Mouse (Mus musculus): ENCODE results near the gene Slc6a2. TPM values are rescaled to one million over a fixed set of nuclear protein-coding genes. Genes with fewer than 3 reads are reported as not detected.

Slc6a2 gene
- polyA plus RNA-seq, 1 experiment: 0.07 TPM

DNA sequence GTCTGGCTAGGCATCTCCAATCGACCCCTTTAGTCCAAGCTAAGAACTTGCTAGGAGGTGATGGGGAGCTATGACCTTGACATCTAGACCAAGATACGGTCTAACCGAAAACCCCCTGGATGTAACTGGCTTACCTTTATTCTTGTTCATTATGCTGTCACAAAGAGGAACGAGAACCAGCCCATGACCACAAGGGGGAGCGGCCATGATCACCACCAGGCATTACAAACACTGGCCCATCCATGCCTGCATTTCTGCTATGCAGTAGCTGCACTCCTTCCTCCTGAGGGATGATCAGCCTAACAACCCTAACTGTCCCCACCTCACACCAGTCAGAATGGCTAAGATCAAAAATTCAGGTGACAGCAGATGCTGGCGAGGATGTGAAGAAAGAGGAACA lies 52.3 kb downstream of the Slc6a2 start:
- TF ChIP-seq GATA1 (IDR thresholded peaks at IDR 0.05; ENCODE audit: borderline replicate concordance, low read length) (no peak), FLI1 (IDR thresholded peaks at IDR 0.05; ENCODE audit: low read length) (no peak)
- no peaks in the 10 kb centered on the region for H3K36me3 ChIP-seq (replicated peaks; ENCODE audit: low read length)
- H3K4me3 ChIP-seq (replicated peaks): no peak overlapping the region
- H3K27me3 ChIP-seq (replicated peaks): no peaks in the 10 kb centered on the region
- no peaks in the 10 kb centered on the region for H3K9me3 ChIP-seq
- H3K4me1 ChIP-seq: no peaks in the 10 kb centered on the region

DNA sequence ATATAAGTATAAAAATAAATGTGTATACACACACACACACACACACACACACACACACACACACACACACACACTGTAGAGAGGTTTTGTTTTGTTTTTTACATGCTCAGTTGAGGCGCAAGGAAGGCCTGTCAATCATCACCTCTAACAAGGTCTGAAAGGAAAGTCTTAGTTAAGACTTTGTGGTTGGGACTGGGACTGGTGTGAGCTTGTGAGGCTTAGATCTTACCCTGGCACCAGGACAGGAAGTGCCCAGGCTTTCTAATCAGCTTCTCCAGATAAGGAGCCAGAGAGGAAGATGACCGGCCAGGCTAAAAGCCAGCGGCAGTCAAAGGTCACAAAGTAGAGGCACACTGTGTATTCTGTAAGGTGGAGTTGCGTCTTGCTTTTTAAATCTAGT lies 54.4 kb downstream of the Slc6a2 start:
- Histone ChIP-seq H3K36me3 (replicated peaks; ENCODE audit: low read length) (no peaks in the 10 kb centered on the region), H3K27me3 (replicated peaks) (no peaks in the 10 kb centered on the region), H3K4me1 (no peaks in the 10 kb centered on the region), H3K4me3 (replicated peaks) (no peak overlapping the region), H3K9me3 (no peaks in the 10 kb centered on the region)
- TF ChIP-seq FLI1 (IDR thresholded peaks at IDR 0.05; ENCODE audit: low read length) (no peak), GATA1 (IDR thresholded peaks at IDR 0.05; ENCODE audit: borderline replicate concordance, low read length) (no peak)

DNA sequence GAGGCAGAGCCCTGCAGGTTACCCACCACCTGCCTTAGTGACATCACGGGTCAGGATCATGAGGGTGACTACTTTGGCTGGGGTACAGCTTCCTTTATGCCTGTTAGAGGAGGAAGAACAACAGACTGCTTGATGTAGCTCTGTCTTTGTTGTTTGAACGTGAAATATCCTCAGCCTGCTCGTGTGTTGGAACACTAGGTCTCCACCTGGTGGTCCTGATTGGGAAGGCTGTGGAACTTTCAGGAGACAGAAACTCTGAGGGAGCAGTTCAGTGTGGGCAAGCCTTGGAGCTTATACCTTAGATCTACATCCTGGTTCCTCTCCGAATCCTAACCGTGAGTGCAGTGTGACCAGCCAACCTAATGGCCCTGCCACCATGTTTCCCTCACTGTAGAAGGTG lies 61.9 kb downstream of the Slc6a2 start:
- Histone ChIP-seq H3K36me3 (replicated peaks; ENCODE audit: low read length) (no peaks in the 10 kb centered on the region), H3K9me3 (no peaks in the 10 kb centered on the region), H3K4me3 (replicated peaks) (no peak overlapping the region), H3K4me1 (no peaks in the 10 kb centered on the region), H3K27me3 (replicated peaks) (no peaks in the 10 kb centered on the region)
- TF ChIP-seq GATA1 (IDR thresholded peaks at IDR 0.05; ENCODE audit: borderline replicate concordance, low read length) (no peak), FLI1 (IDR thresholded peaks at IDR 0.05; ENCODE audit: low read length) (no peak)

DNA sequence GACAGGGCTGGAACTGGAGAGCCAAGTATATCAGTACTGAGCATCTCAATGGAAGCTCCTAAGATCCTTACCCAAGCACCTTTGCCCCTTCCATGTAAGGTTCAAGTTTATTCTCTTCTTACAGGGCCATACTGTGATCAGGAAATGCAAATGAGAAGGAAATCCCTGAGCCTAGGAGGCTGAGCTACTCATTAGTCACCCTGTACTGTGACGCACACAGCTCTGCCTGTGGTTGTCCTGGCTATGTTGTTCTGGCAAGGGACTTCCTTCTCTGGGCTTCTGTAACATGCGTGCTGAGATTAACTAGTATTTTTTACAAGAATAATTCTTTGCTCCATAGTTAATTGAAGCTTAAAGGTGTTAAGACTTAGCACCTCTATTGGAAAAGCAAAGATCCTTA lies 70.8 kb downstream of the Slc6a2 start:
- Histone ChIP-seq H3K27me3 (replicated peaks) (no peaks in the 10 kb centered on the region), H3K9me3 (no peaks in the 10 kb centered on the region), H3K4me3 (replicated peaks) (no peak overlapping the region), H3K4me1 (no peaks in the 10 kb centered on the region), H3K36me3 (replicated peaks; ENCODE audit: low read length) (no peaks in the 10 kb centered on the region)
- TF ChIP-seq FLI1 (IDR thresholded peaks at IDR 0.05; ENCODE audit: low read length): no peak

DNA sequence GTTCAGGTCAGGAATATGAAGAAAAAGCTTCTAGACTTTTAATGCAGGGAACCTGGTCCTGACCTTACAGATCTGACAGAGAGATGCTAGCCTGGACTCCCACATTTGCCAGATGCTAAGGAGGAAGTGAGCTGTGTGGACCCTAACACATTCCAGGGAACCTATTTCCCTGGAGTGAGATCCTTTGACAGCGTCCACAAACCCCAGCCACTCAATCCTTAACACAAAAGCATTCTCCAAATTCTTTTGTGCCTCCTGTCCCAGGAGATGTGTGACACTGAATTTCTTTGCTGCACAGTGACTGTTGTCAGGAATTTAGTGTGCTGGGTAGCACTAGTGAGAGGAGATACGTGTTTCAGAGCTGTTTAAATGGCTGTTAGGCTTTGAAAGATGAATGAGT lies 79.0 kb downstream of the Slc6a2 start:
- TF ChIP-seq GATA1 (IDR thresholded peaks at IDR 0.05; ENCODE audit: borderline replicate concordance, low read length) (no peak), FLI1 (IDR thresholded peaks at IDR 0.05; ENCODE audit: low read length) (no peak)
- no peak overlapping the region for H3K4me3 ChIP-seq (replicated peaks)
- no peaks in the 10 kb centered on the region for H3K27me3 ChIP-seq (replicated peaks)
- no peaks in the 10 kb centered on the region for H3K36me3 ChIP-seq (replicated peaks; ENCODE audit: low read length)
- H3K9me3 ChIP-seq: no peaks in the 10 kb centered on the region
- H3K4me1 ChIP-seq: no peaks in the 10 kb centered on the region

DNA sequence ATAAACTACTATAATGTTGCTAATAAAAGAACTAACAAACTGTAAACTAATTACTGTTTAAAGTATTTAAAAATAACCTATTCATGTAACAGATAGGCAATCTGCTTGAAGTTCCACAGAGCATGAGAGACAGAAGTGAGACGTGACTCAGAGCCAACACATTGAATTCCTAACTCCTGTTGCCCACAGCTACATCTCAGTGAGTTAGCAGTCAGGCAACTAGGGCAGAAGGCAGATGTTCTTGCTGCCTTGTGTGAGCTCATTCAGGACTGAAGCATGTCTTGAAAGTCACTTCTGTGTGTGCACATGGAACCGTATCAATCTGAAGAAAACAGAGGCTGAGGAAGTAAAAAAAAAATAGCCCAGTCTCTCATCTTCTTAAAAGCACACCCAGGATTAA lies 80.4 kb downstream of the Slc6a2 start:
- H3K36me3 ChIP-seq (replicated peaks; ENCODE audit: low read length): no peaks in the 10 kb centered on the region
- TF ChIP-seq FLI1 (IDR thresholded peaks at IDR 0.05; ENCODE audit: low read length) (no peak), GATA1 (IDR thresholded peaks at IDR 0.05; ENCODE audit: borderline replicate concordance, low read length) (no peak)
- no peak overlapping the region for H3K4me3 ChIP-seq (replicated peaks)
- no peaks in the 10 kb centered on the region for H3K27me3 ChIP-seq (replicated peaks)
- no peaks in the 10 kb centered on the region for H3K9me3 ChIP-seq
- no peaks in the 10 kb centered on the region for H3K4me1 ChIP-seq

DNA sequence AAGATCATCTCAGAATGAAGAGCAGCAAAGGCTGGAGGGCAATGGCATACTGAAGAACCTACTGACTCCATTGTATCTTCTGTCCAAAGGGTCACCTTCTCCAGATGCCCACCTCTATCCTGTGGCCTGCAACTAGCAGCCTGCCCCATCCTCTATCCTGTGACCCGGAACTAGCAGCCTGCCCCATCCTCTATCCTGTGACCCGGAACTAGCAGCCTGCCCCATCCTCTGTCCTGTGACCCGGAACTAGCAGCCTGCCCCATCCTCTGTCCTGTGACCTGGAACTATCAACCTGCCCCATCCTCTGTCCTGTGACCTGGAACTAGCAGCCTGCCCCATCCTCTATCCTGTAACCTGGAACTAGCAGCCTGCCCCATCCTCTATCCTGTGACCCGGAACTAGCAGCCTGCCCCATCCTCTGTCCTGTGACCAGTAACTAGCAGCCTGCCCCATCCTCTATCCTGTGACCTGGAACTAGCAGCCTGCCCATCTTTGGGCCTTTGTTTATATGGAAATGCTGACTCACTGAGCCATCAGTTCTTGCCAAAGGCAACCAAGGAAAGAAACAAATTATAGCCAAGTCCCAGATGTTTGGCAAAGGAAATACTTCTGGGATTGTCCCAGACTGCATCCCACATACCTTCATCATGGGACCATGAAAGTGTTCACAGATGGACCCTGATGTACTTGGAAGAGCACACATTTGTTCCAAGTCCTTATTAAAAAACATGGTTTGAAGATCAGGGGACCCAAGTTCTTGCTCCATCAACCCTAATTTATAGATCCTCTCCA lies 81.1 kb downstream of the Slc6a2 start:
- no peaks in the 10 kb centered on the region for H3K36me3 ChIP-seq (replicated peaks; ENCODE audit: low read length)
- H3K4me3 ChIP-seq (replicated peaks): no peak overlapping the region
- H3K9me3 ChIP-seq: no peaks in the 10 kb centered on the region
- no peaks in the 10 kb centered on the region for H3K4me1 ChIP-seq
- no peaks in the 10 kb centered on the region for H3K27me3 ChIP-seq (replicated peaks)
- TF ChIP-seq GATA1 (IDR thresholded peaks at IDR 0.05; ENCODE audit: borderline replicate concordance, low read length) (no peak), FLI1 (IDR thresholded peaks at IDR 0.05; ENCODE audit: low read length) (no peak)

DNA sequence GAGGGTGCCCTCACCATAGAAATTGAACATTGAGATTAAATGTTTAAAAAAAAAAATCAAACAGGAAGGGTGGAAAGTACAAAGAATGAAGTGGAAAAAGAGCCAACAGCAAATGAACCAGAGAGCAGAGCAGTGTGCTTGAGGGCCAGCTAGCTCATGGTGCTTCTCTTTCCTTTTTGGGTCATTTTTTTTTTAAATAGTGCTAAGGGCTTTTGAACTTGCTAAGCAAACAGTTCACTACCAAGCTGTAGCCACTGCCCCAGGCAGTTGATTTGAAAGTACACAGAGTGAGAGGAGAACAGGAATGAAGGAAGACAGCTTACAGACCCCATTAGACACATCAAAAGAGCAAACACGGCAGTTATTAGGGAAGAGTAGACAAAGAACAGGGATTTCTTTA lies 83.2 kb downstream of the Slc6a2 start:
- Histone ChIP-seq H3K36me3 (replicated peaks; ENCODE audit: low read length) (no peaks in the 10 kb centered on the region), H3K27me3 (replicated peaks) (no peaks in the 10 kb centered on the region), H3K4me3 (replicated peaks) (no peak overlapping the region), H3K9me3 (peaks cover 5% of the 10 kb centered on the region; the same call in 1 of the 2 replicates), H3K4me1 (no peaks in the 10 kb centered on the region)
- TF ChIP-seq GATA1 (IDR thresholded peaks at IDR 0.05; ENCODE audit: borderline replicate concordance, low read length) (no peak), FLI1 (IDR thresholded peaks at IDR 0.05; ENCODE audit: low read length) (no peak)

DNA sequence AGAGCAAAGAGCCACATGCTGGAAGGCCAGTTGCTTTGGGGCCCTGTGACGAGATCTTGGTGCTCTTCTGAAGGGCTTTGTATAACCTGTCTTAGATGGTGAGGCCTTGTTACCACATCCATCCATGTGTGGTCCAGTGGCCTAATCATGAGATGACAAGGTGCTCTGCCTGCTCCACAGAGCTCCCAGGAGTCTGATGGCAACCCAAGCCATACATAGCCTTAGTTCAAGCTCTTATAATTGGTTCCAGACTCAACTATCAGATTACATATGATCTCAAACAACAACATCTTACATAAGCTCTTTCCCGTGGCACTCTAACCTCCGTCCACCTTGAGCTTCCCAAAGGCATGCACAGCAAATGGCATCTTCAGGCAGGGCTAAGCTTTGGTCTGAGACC lies 88.2 kb downstream of the Slc6a2 start, which contains the start of gene Ces1a:
Gene Ces1a (minus strand): TSS at position 101 of the 400 bp plus-strand sequence.
- Histone ChIP-seq H3K9me3 (peaks cover 6% of the 10 kb centered on the region; the same call in 1 of the 2 replicates), H3K36me3 (replicated peaks; ENCODE audit: low read length) (no peaks in the 10 kb centered on the region), H3K4me3 (replicated peaks) (no peak within 1 kb of the TSS), H3K27me3 (replicated peaks) (no peaks in the 10 kb centered on the region), H3K4me1 (no peaks in the 10 kb centered on the region)
- TF ChIP-seq GATA1 (IDR thresholded peaks at IDR 0.05; ENCODE audit: borderline replicate concordance, low read length) (no peak), FLI1 (IDR thresholded peaks at IDR 0.05; ENCODE audit: low read length) (no peak)

DNA sequence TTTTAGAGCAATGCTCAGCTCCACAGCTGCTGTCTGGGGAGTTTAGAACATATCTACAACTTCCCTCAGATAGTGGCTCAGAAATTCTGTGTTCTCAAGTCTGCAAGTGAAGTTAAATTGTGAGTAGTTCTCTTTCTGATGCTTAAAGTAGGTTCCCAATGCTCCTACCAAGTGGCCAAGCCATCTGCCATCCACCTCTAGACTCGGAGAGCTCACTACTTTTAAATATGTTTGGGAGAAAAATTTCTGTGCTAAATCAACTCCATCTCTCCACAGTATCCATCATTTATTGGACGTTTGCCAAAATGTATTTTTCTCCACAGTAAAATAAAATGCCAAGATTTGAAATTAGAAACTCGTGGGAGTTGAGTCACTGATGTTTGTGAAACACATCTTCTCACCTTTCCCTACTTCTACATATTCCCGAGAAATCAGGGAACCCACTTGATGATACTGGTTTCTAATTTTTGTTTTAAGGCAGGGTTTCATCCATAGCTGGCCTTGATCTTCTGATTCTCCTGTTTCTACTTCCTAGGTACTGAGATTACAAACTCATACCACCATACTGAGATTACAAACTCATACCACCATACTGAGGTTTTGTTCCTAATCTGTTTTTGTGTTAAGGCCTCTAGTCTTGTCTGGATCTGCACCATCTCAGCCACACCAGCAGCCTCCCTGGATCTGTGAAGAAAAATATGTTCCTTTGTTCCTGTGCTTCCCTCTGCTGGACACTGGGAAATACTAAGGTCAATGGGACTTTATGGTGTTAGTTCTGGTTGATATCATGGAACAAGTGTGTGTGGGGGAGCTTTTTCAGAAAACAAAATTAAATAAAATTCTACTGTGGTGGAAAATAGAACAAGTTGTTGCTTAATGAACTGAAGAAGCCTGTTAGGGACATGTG lies 88.9 kb downstream of the Slc6a2 start:
- H3K4me1 ChIP-seq: no peaks in the 10 kb centered on the region
- H3K9me3 ChIP-seq: peaks cover 6% of the 10 kb centered on the region; the same call in 1 of the 2 replicates
- H3K36me3 ChIP-seq (replicated peaks; ENCODE audit: low read length): no peaks in the 10 kb centered on the region
- TF ChIP-seq GATA1 (IDR thresholded peaks at IDR 0.05; ENCODE audit: borderline replicate concordance, low read length) (no peak), FLI1 (IDR thresholded peaks at IDR 0.05; ENCODE audit: low read length) (no peak)
- H3K27me3 ChIP-seq (replicated peaks): no peaks in the 10 kb centered on the region
- no peak overlapping the region for H3K4me3 ChIP-seq (replicated peaks)

Other genes starting within 250 kb of the Slc6a2 start
- 0.07 TPM in 1 of 2 replicates, not detected in the other for gene Mmp2, start 132.8 kb upstream of the Slc6a2 start, polyA plus RNA-seq (2012; ENCODE audit: insufficient read depth, low replicate concordance)
- gene Lpcat2, start 104.7 kb upstream of the Slc6a2 start, polyA plus RNA-seq (2012; ENCODE audit: insufficient read depth, low replicate concordance): 1.6 TPM in 1 of 2 replicates, not detected in the other
- gene Capns2, start 58.7 kb upstream of the Slc6a2 start, polyA plus RNA-seq (2012; ENCODE audit: insufficient read depth, low replicate concordance): 0.18 TPM in 1 of 2 replicates, not detected in the other
- gene Ces1a, start 88.1 kb downstream of the Slc6a2 start, polyA plus RNA-seq (2012; ENCODE audit: insufficient read depth, low replicate concordance): not detected in 2 replicates
- not detected in 2 replicates for gene Ces1b, start 119.9 kb downstream of the Slc6a2 start, polyA plus RNA-seq (2012; ENCODE audit: insufficient read depth, low replicate concordance)
- not detected in 2 replicates for gene Ces1c, start 171.2 kb downstream of the Slc6a2 start, polyA plus RNA-seq (2012; ENCODE audit: insufficient read depth, low replicate concordance)
- not detected in 2 replicates for gene Ces1d, start 237.8 kb downstream of the Slc6a2 start, polyA plus RNA-seq (2012; ENCODE audit: insufficient read depth, low replicate concordance)